Mouse (Mus musculus) central nervous system, embryonic 11.5 days (tissue): ENCODE data around the gene Gal. TPM values are rescaled to one million over a fixed set of nuclear protein-coding genes. Genes with fewer than 3 reads are reported as not detected.

Experiments
- polyA plus RNA-seq: library from polyadenylated mRNA; depleted of rRNA; stranded (reverse); fragments of >200 nt; gene quantifications from 2 replicates; pipeline ENCODE4 v1.2.3, GENCODE M21; 2012; rRNA removed

Gene Gal
- 1.8 and 2.0 TPM in 2 replicates for polyA plus RNA-seq

DNA sequence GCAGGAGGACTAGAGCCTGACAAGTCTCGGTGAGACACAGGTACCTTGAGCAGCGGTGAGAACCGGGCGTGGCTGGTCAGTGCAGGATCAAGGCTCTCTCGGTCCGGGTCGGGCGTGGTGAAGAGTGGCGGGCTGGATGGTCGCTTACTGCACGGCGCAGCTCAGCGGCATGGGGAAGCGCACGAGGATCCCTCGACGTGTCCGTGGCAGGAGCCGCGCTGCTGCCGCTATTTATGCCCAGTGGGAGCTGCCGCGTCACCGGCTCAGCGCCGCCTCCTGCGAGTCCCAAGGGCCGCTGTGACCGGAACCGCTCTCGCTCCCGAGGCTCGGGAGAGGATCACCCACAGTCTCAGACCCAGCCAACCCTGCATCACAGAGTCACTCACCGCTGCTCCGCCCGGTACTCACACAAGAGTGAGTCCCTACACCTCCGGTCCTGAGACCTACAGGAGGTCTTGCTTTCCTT lies at the start of gene Gal:
Gal (minus strand) TSS at position 277 of the 466 bp plus-strand sequence.

DNA sequence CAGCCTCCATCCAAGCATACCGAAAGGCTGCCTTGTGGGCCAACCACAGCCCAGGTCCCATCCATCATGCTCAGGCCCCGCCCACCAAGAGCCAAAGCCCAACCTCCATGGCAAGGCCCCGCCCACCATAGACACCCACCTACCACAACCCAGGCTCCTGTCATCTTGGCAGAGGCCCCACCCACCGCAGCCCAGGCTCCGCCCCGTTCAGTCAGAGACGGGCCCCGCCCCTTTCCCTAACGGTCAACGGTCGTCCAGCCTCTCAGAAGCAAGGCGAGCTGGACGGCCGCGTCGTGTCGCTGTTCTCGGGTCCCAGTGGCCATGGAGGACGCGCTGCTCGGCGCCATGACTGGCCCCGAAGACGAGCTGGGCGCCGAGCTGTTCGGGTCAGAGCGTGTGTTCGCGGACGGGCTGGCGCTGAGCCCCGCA lies 25.7 kb downstream of the Gal start, which contains the start of gene Tesmin:
Tesmin (plus strand) TSS at position 229 of the 429 bp plus-strand sequence.

Other genes starting within 250 kb of the Gal start
- gene Mrpl21, start 131.6 kb downstream of the Gal start, polyA plus RNA-seq, result 81.4 and 130 TPM in 2 replicates
- gene Ighmbp2, start 131.5 kb downstream of the Gal start, polyA plus RNA-seq, result 7.3 and 9.1 TPM in 2 replicates
- 7.5 and 11.6 TPM in 2 replicates for gene Cpt1a, start 92.2 kb downstream of the Gal start, polyA plus RNA-seq
- 0.24 and 0.35 TPM in 2 replicates for gene Tesmin, start 25.7 kb downstream of the Gal start, polyA plus RNA-seq
- 110 and 114 TPM in 2 replicates for gene Ppp6r3, start 161.2 kb upstream of the Gal start, polyA plus RNA-seq